Mouse (Mus musculus) kidney, embryonic 14.5 days (tissue): Measurements from ENCODE around the gene Slc29a1. TPM values are rescaled to one million over a fixed set of nuclear protein-coding genes. Genes with fewer than 3 reads are reported as not detected.
A peak's percentile ranks its signal among the peaks of the same experiment; 100 is the strongest.
"Not testable (repeated sequence)": the region's sequence is repeated elsewhere in the genome, so short reads cannot be mapped to it uniquely, and the experiment has no call there.

Source experiments
- ATAC-seq: fragments of 200-750 bp; cut with Nextera tagmentation; 2 replicates; pipeline ENCODE4 v1.8.0; 2017; ENCODE audit warnings: moderate number of reproducible peaks, mild to moderate bottlenecking, moderate TSS enrichment, moderate library complexity; ENCODE audit not compliant: low FRiP score, low TSS enrichment
- H3K27ac ChIP-seq: fragments of 300-500 bp; sonication (generic); 2 replicates; pipeline ENCODE4 v1.5.1; 2014; ENCODE audit warnings: low read depth, mild to moderate bottlenecking, low read length, moderate library complexity, mixed read lengths
- H3K27me3 ChIP-seq: fragments of 300-500 bp; sonication (generic); 2 replicates; pipeline ENCODE4 v1.6.1; 2014; ENCODE audit warnings: mild to moderate bottlenecking, low read length; ENCODE audit not compliant: control insufficient read depth, insufficient read depth
- H3K36me3 ChIP-seq: fragments of 300-500 bp; sonication (generic); 2 replicates; pipeline ENCODE4 v1.6.1; 2014; ENCODE audit warnings: low read length, mixed read lengths; ENCODE audit not compliant: control insufficient read depth, insufficient read depth
- H3K4me1 ChIP-seq: fragments of 300-500 bp; sonication (generic); 2 replicates; pipeline ENCODE4 v1.6.1; 2014; ENCODE audit warnings: low read length, mixed read lengths; ENCODE audit not compliant: control insufficient read depth, insufficient read depth
- H3K4me2 ChIP-seq: fragments of 300-500 bp; sonication (generic); replicated peaks from 2 replicates; pipeline ENCODE4 v1.6.1; 2014; ENCODE audit warnings: low read depth, mild to moderate bottlenecking, low read length
- H3K4me3 ChIP-seq: fragments of 300-500 bp; sonication (generic); 2 replicates; pipeline ENCODE4 v1.5.1; 2014; ENCODE audit warnings: mild to moderate bottlenecking, low read length
- H3K9ac ChIP-seq: fragments of 300-500 bp; sonication (generic); 2 replicates; pipeline ENCODE4 v1.6.1; 2014; ENCODE audit warnings: low read depth, mild to moderate bottlenecking, low read length, moderate library complexity
- H3K9me3 ChIP-seq: fragments of 300-500 bp; sonication (generic); 2 replicates; pipeline ENCODE4 v1.6.1; 2016; ENCODE audit warnings: low read length; ENCODE audit not compliant: control insufficient read depth
- WGBS: fragments of 180-500 bp; shearing (Covaris S2); extraction: QIAGEN DNeasy Blood & Tissue Kit; methylation state at CpG from one replicate; pipeline ENCODE4 v1.1.7; 2014; 5-methylcytosine and 5-hydroxymethylcytosine counted together
- polyA plus RNA-seq: library from polyadenylated mRNA; unstranded; fragments of >200 nt; fragmentation: Nextera tagmentation; extraction: Ambion mirVana; gene quantifications from 2 replicates; pipeline ENCODE4 v1.2.1, GENCODE M21; 2014

The Slc29a1 gene
- polyA plus RNA-seq, 1 experiment from 2014 or later, result 83.5 TPM

DNA sequence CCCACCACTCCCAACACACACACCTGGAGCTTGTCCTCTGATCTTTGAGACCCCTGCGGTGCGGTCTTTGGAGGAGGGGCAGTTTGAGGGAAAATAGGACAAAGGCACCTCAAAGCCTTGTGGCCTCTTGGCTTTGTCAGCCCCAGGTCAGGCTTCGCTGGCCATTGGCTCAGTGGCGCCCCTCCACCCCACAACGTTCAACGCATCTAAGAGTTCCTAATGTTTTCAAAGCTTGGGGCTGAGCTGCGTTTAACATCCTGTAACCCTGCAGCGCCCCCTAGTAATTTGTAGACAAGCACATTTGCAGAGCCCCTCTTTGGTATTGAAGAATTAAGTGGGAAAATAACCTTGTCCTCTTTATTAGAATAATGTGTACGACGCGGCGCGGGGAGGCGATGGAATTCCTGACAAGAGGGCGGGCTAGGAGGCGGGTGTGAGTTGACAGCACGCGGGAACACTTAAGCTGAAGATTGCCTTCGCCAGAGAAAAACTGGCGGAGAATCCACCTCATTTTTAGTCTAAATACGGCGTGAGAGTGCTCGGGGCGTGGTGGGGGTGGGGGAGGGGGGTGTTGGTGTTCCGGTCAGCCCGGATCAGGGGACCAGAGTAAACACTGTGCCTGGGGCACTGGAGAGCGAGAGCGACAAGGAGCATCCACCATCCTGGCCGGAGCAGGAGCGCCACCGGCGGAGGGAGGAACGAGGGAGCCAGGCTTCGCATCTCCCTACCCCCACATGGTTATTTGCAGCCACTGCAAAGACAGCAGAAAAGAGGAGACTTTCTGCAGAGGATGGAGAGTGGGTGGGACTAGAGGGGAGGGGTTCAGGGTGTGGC lies 30.7 kb upstream of the Slc29a1 start:
- H3K9ac ChIP-seq, result peak overlapping the region; percentile 44; the same call in 1 of the 2 replicates
- no peaks in the 10 kb centered on the region for H3K9me3 ChIP-seq
- peak overlapping the region; percentile 48; the same call in 1 of the 2 replicates for H3K27ac ChIP-seq
- peaks cover 8% of the 10 kb centered on the region; the same call in 1 of the 2 replicates for H3K4me1 ChIP-seq
- WGBS, result 3% methylated on average over 34 of the region's 34 CpGs
- no peaks in the 10 kb centered on the region for H3K27me3 ChIP-seq
- peak; percentile 82 for ATAC-seq
- H3K4me3 ChIP-seq, result peak overlapping the region; percentile 34
- no peaks in the 10 kb centered on the region for H3K36me3 ChIP-seq
- H3K4me2 ChIP-seq, result peak overlapping the region; percentile 65

DNA sequence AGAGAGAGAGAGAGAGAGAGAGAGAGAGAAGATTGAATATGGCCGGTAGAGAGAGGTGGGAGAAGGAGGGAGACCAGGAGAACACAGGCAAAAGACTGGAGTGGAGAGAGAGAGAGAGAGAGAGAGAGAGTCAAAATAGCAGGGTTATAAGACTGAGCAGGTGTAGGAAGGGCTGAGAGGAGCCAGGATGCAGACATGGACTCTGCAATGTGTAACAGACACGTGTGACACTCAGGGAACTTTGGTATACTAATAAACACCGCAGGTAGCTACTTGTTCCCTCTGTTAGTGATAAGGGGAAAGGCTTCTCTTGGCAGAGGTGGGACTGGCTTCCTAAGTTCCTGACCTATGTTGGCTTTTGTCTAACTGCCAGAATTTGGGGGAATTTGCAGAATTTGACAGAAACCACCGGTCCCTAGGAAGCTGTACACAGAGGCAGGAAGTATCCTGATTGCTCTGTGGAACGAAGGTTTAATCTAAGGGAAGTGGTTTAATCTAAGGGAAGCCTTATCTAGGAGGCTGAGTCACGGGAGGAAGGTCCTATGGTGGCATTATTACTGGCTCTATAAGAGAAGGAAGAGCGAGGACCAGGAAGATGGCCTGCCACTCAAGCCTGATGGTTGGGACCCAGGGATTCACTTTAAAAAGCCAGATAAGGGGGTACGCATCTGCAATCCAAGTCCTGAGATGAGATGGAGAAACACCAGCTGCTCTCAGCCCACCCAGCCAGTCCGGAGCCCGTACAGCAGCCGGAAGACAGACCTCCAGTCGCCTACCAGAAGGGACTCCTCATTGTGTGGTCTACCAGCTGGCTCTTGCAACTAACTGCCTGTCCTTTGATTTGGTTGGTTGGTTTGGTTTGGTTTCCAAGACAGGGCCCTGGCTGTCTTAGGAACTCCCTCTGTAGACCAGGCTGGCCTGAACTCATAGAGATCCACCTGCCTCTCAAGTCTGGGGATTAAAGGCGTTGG lies 29.8 kb upstream of the Slc29a1 start:
- H3K27me3 ChIP-seq, result no peaks in the 10 kb centered on the region
- 63% methylated on average over 13 of the region's 13 CpGs for WGBS
- H3K27ac ChIP-seq, result peak overlapping the region; percentile 48; the same call in 1 of the 2 replicates
- no peaks in the 10 kb centered on the region for H3K36me3 ChIP-seq
- peak overlapping the region; percentile 65 for H3K4me2 ChIP-seq
- peak; percentile 41; the same call in 1 of the 2 replicates for ATAC-seq
- H3K9me3 ChIP-seq, result no peaks in the 10 kb centered on the region
- H3K4me3 ChIP-seq, result no peak overlapping the region
- H3K4me1 ChIP-seq, result peaks cover 8% of the 10 kb centered on the region; the same call in 1 of the 2 replicates
- no peak overlapping the region for H3K9ac ChIP-seq

GRCm38 (mm10) chr17:45628160-45628559 lies 28.8 kb upstream of the Slc29a1 start:
- no peak for ATAC-seq
- H3K9ac ChIP-seq, result no peak overlapping the region
- no peak overlapping the region for H3K4me2 ChIP-seq
- 43% methylated on average over 3 of the region's 3 CpGs for WGBS
- H3K27me3 ChIP-seq, result no peaks in the 10 kb centered on the region
- H3K27ac ChIP-seq, result no peak overlapping the region
- H3K4me3 ChIP-seq, result no peak overlapping the region
- no peaks in the 10 kb centered on the region for H3K36me3 ChIP-seq
- no peaks in the 10 kb centered on the region for H3K9me3 ChIP-seq
- H3K4me1 ChIP-seq, result peaks cover 8% of the 10 kb centered on the region; the same call in 1 of the 2 replicates

GRCm38 (mm10) chr17:45626577-45627134 lies 27.2 kb upstream of the Slc29a1 start:
- H3K4me2 ChIP-seq, result no peak overlapping the region; the same call in 1 of the 2 replicates
- 28% methylated on average over 15 of the region's 15 CpGs for WGBS
- H3K4me1 ChIP-seq, result peaks cover 8% of the 10 kb centered on the region; the same call in 1 of the 2 replicates
- H3K36me3 ChIP-seq, result no peaks in the 10 kb centered on the region
- no peak overlapping the region for H3K4me3 ChIP-seq
- no peaks in the 10 kb centered on the region for H3K9me3 ChIP-seq
- H3K9ac ChIP-seq, result no peak overlapping the region
- ATAC-seq, result no peak
- no peaks in the 10 kb centered on the region for H3K27me3 ChIP-seq
- H3K27ac ChIP-seq, result no peak overlapping the region

- peaks cover 12% of the 10 kb centered on the region; the same call in 1 of the 2 replicates for H3K4me1 ChIP-seq
- not testable (repeated sequence) for H3K9ac ChIP-seq, ATAC-seq, H3K4me2 ChIP-seq, H3K27ac ChIP-seq, H3K36me3 ChIP-seq, H3K9me3 ChIP-seq, H3K27me3 ChIP-seq, H3K4me3 ChIP-seq
- WGBS, result 93% methylated on average over 8 of the region's 8 CpGs
These were observed 24.0 kb upstream of the Slc29a1 start for GRCm38 (mm10) chr17:45623425-45623824.

DNA sequence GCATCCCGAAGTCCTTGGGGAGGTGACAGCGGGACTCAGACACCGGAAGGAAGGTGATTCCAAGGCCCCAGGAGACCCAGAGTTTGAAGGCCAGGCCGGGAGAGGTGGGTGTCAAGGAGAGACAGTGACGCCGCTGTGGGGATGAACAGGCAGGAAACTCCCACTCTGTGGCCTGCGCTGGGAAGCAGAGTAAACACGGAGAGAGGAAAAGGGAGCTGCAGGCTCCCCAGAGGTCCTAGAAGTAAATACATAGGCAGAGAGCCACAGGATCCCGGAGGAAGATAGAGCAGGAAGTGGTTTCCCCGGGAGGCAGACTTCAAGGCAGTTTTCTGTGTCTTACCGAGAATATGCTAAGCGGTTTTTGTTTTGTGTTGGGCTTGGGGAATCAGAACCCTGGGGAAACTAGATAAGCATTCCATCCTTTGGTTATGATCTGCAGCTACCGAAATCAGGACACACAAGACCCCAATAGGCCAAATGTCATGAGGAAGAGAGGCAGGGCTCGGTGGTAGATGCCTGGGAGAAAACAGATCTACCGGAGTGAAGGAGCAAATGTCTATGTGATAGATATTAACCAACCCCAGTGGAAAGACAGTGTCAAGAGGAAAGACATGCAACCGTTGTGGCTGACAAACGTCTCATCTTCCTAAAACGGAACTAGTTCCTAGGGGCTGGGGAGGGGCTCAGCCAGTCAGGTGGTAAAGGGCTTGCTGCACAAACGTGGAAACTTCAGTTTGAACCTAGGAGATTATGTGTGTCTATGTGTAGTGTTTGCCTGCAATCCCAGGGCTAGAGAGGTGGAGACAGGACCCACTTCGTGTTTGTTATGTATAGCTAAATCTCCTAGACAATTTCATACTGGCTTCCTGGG lies 20.2 kb upstream of the Slc29a1 start:
- WGBS, result 15% methylated on average over 20 of the region's 20 CpGs
- ATAC-seq, result 0 out of 2 replicates have a peak, but pooled peaks have one; percentile 22
- H3K27me3 ChIP-seq, result no peaks in the 10 kb centered on the region
- H3K36me3 ChIP-seq, result no peaks in the 10 kb centered on the region
- H3K27ac ChIP-seq, result peak overlapping the region; percentile 82; the same call in 1 of the 2 replicates
- peak overlapping the region; percentile 38 for H3K4me2 ChIP-seq
- H3K9ac ChIP-seq, result peak overlapping the region; percentile 40; the same call in 1 of the 2 replicates
- H3K9me3 ChIP-seq, result no peaks in the 10 kb centered on the region
- peaks cover 9% of the 10 kb centered on the region; the same call in 1 of the 2 replicates for H3K4me1 ChIP-seq
- H3K4me3 ChIP-seq, result peak overlapping the region; percentile 25; the same call in 1 of the 2 replicates

DNA sequence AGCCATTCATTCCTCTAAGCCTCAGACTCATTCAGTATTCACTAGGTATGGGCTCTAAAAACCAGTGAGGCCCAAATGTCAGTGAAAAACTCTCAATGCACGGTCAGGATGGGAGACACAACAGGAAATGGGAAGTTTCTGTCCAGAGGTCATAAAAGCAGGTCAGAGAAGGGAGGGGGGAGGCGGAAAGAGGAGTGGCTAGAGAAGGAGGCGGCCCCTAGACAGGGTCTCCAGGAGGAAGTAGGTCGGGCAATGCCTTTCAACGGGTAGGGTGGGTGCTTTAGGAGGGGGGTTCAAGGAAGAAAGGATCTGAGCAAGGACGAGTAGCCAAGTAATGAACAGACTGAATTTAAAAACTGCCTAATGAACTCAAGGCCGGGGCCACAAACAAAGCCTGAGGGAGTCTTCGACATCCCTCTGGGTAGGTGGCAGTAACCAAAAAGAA lies 19.6 kb upstream of the Slc29a1 start:
- no peaks in the 10 kb centered on the region for H3K27me3 ChIP-seq
- H3K36me3 ChIP-seq, result no peaks in the 10 kb centered on the region
- peak overlapping the region; percentile 40; the same call in 1 of the 2 replicates for H3K9ac ChIP-seq
- peak; percentile 70 for ATAC-seq
- H3K4me1 ChIP-seq, result peaks cover 9% of the 10 kb centered on the region; the same call in 1 of the 2 replicates
- WGBS, result 16% methylated on average over 8 of the region's 8 CpGs
- no peaks in the 10 kb centered on the region for H3K9me3 ChIP-seq
- peak overlapping the region; percentile 38 for H3K4me2 ChIP-seq
- peak overlapping the region; percentile 25; the same call in 1 of the 2 replicates for H3K4me3 ChIP-seq
- H3K27ac ChIP-seq, result peak overlapping the region; percentile 82; the same call in 1 of the 2 replicates
